Mouse (Mus musculus): Measurements from ENCODE around the gene Itga2.

DNA sequence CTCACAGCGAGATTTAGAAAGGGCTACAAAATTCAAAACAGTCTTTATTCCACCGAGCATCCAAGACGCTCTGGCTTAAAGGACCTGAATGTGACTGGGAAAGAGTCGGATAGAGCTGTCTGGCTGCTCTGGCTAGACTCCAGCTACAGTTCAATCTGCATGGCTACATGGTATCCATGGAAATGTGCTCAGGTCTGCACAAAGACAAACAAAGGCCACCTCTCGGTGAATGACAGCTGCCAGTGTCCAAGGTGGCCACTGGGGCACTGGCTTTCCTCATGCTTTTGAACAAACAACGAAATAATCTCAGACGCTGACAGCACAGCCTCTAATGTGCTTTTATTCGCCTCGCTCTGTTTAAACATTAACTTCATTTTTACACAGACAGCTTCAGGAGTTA is 8.6 kb downstream of the Itga2 start:
- no peak for TF ChIP-seq CTCF (IDR thresholded peaks at IDR 0.05; ENCODE audit: control insufficient read depth, insufficient read depth, insufficient read length)
- TF ChIP-seq MYOG (IDR thresholded peaks at IDR 0.05; ENCODE audit: control insufficient read depth, extremely low read depth, insufficient read length): no peak
- TF ChIP-seq USF1 (IDR thresholded peaks at IDR 0.05; ENCODE audit: low read depth): no peak

Measured in C2C12 (cell line).